Mouse (Mus musculus) lung, postnatal 25 days (tissue): Measurements from ENCODE around the gene Galnt18.

ENCODE experiments used
- DNase-seq: peaks from one replicate; pipeline ENCODE4 v3.0.0; 2022; ENCODE audit warnings: low spot score

The Galnt18 gene

GRCm38 (mm10) chr7:111779504-111780242 lies at the start of gene Galnt18:
Galnt18 (minus strand) TSS chr7:111779977.
- DNase-seq = peak; percentile 95

DNA sequence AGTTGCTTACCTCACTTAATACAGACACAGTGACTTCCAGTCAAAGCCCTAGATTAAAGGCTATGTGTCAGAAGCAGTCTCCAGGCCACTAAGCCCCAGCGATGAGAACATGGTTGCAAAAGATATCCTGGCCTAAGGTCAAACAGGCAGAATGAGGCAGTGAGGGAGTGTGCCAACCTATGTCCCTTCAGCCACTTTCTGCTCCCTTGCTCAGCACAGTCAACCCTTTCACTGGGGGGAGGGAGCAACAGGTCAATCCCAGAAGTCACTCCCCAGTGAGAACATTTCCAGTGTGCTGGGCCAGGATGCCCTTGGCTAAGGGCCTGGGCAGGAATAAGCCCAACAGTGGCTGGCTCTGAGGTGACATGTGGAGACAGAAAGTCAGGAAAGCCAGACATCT lies 47.6 kb upstream of the Galnt18 start:
- DNase-seq = no peak

- DNase-seq = no peak
Measured at GRCm38 (mm10) chr7:111813093-111813492, 33.3 kb upstream of the Galnt18 start.

GRCm38 (mm10) chr7:111811036-111811435 lies 31.3 kb upstream of the Galnt18 start:
- no peak for DNase-seq

DNA sequence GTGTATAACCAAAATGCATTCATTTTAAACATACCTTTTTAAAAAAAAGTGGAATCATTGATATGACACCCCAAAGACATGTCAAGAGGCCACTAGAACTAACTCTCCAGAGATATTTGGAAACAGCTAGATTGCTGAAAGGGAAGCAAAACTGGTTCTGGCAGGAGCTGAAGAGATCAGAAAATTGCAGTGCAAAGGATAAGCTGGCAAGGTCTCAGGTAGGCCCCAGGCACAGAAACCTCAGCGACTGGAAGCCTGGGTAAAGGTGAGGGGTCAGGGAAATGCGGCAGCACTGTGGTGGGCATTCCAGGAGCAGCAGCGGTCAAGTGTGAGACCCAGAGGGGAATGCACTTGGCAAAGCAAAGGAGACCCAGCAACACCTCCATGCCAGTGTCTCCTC lies 30.0 kb upstream of the Galnt18 start:
- peak; percentile 21 for DNase-seq

DNA sequence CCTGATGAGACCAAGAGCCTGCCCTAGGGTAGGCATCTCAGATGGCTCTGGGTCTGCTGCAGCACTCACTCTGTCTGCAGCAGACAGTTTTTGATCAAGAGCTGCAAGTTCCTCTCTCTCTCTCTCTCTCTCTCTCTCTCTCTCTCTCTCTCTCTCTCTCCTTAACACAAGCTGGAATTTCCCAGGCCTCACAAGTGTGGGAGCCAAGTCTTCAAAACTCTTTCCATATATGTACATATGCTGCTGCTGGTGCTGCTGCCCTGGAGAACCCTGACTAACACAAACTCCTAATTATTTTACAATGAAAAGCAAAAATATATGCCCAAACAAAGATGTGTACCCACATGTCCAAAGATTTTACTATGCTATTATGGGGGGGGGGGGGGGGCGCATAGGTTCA lies 26.3 kb upstream of the Galnt18 start:
- DNase-seq = no peak

DNA sequence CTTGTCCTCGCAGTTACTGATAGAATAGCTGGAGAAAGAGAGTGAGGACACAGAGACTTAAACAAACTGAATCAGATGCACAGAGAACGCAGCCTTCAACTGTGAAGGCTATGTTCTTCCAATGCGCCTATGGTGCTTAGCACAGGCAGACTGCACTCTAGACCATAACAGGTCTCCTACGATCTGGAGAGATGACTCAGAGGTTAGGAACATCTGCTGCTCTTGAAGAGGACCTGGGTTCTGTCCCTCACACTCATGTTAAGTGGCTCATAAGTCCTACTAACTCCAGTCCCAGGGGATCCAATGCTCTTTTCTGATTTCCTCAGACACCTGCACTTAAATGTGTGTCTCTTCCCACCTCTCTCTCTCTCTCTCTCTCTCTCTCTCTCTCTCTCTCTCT lies 24.9 kb upstream of the Galnt18 start:
- DNase-seq = no peak

DNA sequence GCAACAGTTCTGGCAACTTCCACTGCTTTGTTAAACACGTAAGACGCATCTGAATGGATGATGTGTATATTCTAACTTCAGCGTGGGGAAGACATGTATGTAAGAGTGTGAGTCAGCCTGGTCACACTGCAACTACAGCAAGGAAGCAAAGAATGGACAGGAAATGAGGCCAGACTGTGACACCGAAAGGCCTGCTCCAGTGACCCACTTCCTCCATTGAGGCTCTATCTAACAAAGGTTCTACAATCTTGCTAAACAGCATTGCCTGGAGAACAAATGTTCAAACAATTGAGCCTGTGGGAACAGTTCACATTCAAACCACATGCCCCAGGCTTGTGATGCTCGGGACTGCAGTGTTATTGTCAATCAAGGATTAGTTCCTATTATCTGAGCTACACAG lies 21.0 kb upstream of the Galnt18 start:
- DNase-seq = no peak

GRCm38 (mm10) chr7:111800120-111800519 lies 20.3 kb upstream of the Galnt18 start:
- DNase-seq = no peak

GRCm38 (mm10) chr7:111799021-111799420 lies 19.2 kb upstream of the Galnt18 start:
- DNase-seq = no peak

DNA sequence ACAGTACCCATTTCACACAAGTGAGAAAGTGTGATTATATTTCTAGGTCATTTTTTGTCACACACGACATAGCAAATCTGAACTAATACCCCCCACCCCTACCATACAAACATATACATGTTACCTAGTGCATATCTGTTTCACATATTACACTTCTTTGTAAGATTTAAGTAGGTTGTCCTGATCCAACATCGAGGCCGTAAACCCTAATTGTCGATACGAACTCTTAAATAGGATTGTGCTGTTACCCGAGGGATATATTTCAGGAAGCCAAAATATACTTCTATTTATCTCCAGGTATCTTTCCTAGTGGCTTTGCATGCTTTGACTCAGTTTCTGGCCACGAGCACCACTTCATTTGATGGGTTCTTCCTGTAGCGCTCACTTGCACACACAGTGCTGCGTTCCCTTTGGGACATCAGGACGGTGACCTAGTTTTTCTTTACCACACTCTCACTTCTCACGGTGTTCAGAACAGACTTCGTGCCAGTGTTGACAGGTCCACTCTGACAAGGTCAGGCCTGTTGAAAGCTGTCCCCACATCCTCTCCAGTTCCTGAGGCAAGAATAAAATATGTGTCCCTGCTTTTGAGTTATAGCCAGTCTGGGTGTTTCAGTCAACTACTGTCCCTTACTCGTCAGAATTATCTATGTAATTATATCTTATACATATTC lies 17.7 kb upstream of the Galnt18 start:
- no peak for DNase-seq

GRCm38 (mm10) chr7:111795059-111795458 lies 15.3 kb upstream of the Galnt18 start:
- no peak for DNase-seq

DNA sequence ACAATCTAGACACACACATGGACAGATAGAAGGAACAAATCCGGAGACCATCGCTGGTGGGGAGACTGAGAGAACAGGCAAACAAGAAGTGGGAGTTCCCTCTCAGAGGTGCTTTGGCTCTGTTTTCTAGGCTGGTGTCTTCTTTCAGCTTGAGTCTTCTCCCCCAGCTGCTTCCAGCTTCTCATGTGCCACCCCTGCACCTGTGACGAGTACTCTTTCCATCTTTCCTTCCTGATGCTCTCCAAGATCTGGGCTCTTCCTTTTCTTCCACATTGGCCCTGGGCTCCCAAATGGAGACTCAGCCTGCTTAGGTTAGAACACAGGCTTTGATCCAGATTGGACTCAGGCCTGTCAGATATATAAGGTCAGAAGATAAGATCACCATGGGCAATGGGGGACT lies 12.4 kb upstream of the Galnt18 start:
- no peak for DNase-seq

DNA sequence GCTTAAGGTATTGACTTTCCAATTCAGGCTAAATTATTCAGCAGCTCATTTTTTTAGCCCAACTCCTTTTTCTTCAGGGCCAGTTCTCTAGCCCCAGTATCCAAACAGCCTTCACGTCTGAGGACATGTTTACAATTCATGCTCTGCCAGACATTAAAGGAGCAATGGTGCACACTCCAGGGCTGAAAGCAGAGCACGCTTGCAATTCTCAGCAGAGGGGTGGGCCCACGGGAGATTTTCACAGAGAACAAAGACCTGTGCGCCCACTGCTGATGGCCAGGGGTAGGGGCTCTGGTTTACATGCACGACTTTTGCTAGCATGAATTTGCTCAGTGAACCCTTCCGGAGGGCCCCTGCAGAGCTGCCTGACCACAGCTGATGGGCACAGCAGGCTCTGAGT lies 11.6 kb upstream of the Galnt18 start:
- no peak for DNase-seq

DNA sequence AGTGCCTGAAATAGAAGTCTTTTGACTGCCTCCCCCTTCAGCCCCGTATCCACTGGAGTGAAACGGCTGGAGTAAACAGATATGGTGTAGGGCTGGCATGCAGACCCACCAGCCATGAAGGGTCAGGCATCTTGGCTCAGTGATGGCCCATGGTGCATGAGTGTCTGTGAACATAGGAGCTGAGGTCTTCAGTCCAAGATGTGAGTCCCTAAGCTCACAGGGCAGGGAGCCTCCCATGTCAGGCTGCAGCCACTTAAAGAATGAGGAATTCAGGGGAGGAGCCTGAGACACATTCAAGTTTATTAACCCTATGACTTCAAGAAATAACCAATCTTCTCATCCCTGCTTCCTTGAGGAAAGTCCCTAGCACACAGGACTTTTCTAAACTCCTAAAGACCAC lies 8.1 kb upstream of the Galnt18 start:
- DNase-seq = no peak

DNA sequence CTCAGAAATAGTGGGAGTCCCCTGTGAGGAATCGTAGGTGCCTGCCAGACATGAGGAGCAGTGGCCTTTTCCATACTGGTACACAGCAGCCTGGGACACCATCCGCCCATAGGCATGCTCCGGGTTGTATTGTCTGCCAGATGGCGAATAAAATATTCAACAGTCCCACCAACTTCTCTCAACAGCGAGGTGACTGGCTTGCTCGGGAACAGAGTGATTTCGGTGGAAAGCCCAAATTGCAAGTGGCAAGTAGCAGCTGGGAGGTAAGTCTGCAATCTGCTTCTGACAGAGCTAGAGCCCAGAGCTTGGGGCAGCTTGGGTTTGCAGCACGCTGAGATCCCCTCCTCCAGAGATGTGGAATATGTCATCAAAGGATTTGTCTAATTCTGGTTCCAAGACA lies 5.7 kb upstream of the Galnt18 start:
- DNase-seq = no peak

- DNase-seq = peak; percentile 73
Measured at GRCm38 (mm10) chr7:111782126-111782525, 2.3 kb upstream of the Galnt18 start.

DNA sequence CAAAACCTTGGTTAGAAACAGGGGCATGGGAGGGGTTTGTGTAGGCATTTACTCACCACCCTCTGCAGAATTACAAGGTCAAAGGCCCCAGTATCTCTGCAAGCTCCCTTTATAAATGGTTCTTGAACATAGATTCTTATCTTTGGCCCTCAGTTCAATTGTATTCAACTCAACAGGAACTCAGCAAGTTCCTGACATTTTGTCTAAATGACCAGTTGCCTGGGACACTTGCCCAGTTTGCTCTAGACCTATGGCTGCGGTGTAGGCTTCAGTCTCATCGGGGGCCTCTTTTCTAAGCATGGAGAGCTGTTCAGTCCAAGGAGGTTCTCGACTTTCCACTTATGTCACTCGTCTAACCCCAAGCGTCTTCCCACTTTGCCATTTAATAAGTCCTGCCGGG lies 1.5 kb upstream of the Galnt18 start:
- DNase-seq = peak; percentile 61

DNA sequence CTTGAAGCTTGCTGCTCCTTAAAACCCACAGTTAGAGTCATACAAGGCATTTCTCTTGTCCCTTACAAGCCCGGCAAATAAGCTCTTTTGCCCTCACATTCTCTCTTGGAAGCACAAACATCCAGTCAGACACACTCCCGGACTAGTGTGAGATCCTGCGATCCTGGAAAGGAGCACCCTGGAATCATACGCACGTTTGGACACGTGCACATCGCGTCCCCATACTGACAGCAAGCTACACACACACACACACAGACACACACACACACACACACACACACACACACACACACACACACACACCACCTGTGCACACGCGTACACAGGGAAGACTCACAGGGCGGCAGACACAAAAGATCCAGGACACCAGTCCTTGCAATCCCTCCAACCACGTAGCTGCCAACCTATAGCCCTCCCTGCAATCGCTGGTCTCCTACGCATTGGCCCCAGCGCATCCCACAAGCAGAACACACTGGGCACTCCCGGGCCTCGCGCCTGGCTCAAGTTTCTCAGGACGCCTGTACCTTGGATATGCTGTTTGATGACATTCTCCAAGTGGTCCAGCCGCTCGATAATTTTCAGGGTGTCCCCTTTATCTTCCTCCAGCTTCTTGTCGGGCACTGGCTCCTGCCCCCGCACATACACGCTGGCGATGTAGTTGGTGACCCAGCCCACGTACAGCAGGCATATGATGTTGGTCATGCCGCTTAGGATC lies 831 bp downstream of the Galnt18 start:
- no peak for DNase-seq

DNA sequence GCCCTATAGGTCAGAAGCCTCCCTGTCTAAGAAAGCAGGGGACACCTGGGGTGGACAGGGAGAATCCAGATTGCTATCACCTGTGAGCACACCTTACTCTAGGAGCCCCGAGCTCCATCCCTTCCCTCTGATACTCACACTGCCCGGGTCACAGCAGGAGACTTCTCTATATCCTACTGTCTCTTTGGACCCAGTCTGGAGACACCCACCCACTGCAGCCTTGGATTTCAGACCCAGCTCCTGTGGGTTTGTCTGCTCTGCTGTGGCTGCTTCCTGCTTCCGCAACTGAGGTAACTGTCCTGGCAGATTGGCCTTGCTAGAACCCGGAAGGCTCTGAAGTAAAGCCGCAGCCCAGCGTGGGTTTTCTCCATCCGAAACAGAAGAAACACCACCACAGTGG lies 1.6 kb downstream of the Galnt18 start:
- no peak for DNase-seq

GRCm38 (mm10) chr7:111777186-111777585 lies 2.6 kb downstream of the Galnt18 start:
- DNase-seq = no peak

DNA sequence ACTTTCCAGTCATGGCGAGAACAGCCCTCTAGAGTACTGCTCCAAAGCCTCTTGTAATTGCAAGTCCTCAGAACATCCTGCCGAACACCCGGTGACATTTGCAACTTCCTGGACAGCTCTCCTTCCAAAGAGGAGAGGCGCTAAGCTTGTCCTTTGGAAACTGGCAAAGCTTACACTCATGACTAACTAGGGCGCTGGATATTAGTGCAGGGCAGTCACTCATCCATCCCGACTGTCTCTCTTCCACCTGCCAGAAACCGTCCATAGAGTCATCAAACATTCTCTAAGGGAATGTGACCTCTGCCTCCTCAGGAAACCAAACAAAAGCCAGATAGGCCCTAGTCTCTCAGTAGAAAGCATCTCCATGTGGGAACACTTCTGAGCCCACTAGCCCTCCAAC lies 3.6 kb downstream of the Galnt18 start:
- DNase-seq = no peak

DNA sequence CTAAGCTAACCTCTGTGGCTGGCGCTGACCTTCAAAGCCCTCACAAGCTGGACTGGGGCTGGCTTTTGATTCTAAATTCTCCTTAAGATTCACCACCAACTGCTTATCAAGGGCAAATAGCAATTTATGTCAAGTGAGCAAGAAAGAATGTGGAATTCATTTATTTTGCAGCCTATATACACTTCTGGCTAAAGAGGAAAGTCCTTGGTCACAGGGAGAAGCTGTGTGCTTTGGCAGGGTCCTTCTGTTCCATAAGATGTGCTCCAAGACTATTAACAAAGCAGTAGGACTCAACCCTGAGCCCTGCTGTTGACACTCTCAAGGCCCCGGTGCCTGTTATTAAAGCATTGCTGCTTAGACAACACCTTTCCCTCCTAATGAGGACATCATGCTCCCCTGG lies 7.4 kb downstream of the Galnt18 start:
- DNase-seq = peak; percentile 48
